Mouse (Mus musculus): ENCODE data around the gene Ccl4.

GRCm38 (mm10) chr11:83619037-83619436, 43.3 kb upstream of the Ccl4 start:
- no peak for TF ChIP-seq ZNF384 (IDR thresholded peaks at IDR 0.05; ENCODE audit: low read depth, low read length)
- TF ChIP-seq MAFK (IDR thresholded peaks at IDR 0.05; ENCODE audit: insufficient read depth, low read depth, low read length): no peak
